Mouse (Mus musculus): Measurements from ENCODE around the gene Lrtm2.
A peak's percentile ranks its signal among the peaks of the same experiment; 100 is the strongest.

Lrtm2 gene

GRCm38 (mm10) chr6:119336124-119336523, 5.6 kb upstream of the Lrtm2 start:
- no peak for DNase-seq (ENCODE audit: low read depth)

GRCm38 (mm10) chr6:119333831-119334230, 3.3 kb upstream of the Lrtm2 start:
- DNase-seq (ENCODE audit: low read depth), result no peak

GRCm38 (mm10) chr6:119333202-119333601, 2.6 kb upstream of the Lrtm2 start:
- DNase-seq (ENCODE audit: low read depth), result peak; percentile 37

GRCm38 (mm10) chr6:119332111-119332510, 1.5 kb upstream of the Lrtm2 start:
- DNase-seq (ENCODE audit: low read depth), result no peak

- no peak for DNase-seq (ENCODE audit: low read depth)
Observed at GRCm38 (mm10) chr6:119329936-119330335, 630 bp downstream of the Lrtm2 start.

GRCm38 (mm10) chr6:119329215-119329714, 1.3 kb downstream of the Lrtm2 start:
- no peak for DNase-seq (ENCODE audit: low read depth)

GRCm38 (mm10) chr6:119328521-119329115, 1.9 kb downstream of the Lrtm2 start:
- no peak for DNase-seq (ENCODE audit: low read depth)

GRCm38 (mm10) chr6:119326541-119326940, 4.0 kb downstream of the Lrtm2 start:
- no peak for DNase-seq (ENCODE audit: low read depth)

- DNase-seq (ENCODE audit: low read depth), result no peak
Observed at GRCm38 (mm10) chr6:119325978-119326377, 4.6 kb downstream of the Lrtm2 start.

GRCm38 (mm10) chr6:119324776-119325175, 5.8 kb downstream of the Lrtm2 start:
- DNase-seq (ENCODE audit: low read depth), result no peak

GRCm38 (mm10) chr6:119321752-119322151, 8.8 kb downstream of the Lrtm2 start:
- DNase-seq (ENCODE audit: low read depth), result no peak

- no peak for DNase-seq (ENCODE audit: low read depth)
Observed at GRCm38 (mm10) chr6:119320481-119320880, 10.1 kb downstream of the Lrtm2 start.

- no peak for DNase-seq (ENCODE audit: low read depth)
Observed at GRCm38 (mm10) chr6:119319358-119319757, 11.2 kb downstream of the Lrtm2 start.

GRCm38 (mm10) chr6:119318732-119319131, 11.8 kb downstream of the Lrtm2 start:
- DNase-seq (ENCODE audit: low read depth), result no peak

GRCm38 (mm10) chr6:119314751-119315476, 15.7 kb downstream of the Lrtm2 start:
- DNase-seq (ENCODE audit: low read depth), result no peak

- DNase-seq (ENCODE audit: low read depth), result no peak
Observed at GRCm38 (mm10) chr6:119313588-119314375, 16.8 kb downstream of the Lrtm2 start.

- DNase-seq (ENCODE audit: low read depth), result no peak
Observed at GRCm38 (mm10) chr6:119313096-119313495, 17.5 kb downstream of the Lrtm2 start.

GRCm38 (mm10) chr6:119312381-119312780, 18.2 kb downstream of the Lrtm2 start:
- DNase-seq (ENCODE audit: low read depth), result no peak

- DNase-seq (ENCODE audit: low read depth), result no peak
Observed at GRCm38 (mm10) chr6:119310176-119310575, 20.4 kb downstream of the Lrtm2 start.

- no peak for DNase-seq (ENCODE audit: low read depth)
Observed at GRCm38 (mm10) chr6:119307867-119308413, 22.6 kb downstream of the Lrtm2 start.

- no peak for DNase-seq (ENCODE audit: low read depth)
Observed at GRCm38 (mm10) chr6:119303331-119303730, 27.2 kb downstream of the Lrtm2 start.

- no peak for DNase-seq (ENCODE audit: low read depth)
Observed at GRCm38 (mm10) chr6:119301310-119301709, 29.3 kb downstream of the Lrtm2 start.
